Mouse (Mus musculus) E14TG2a.4 (cell line): Measurements from ENCODE around the gene Tprg.

Source experiments
- H3K27me3 ChIP-seq: 2 replicates; pipeline ENCODE4 v1.6.1; 2014; ENCODE audit warnings: low read length, control low read depth; ENCODE audit not compliant: insufficient read depth
- H3K36me3 ChIP-seq: 2 replicates; pipeline ENCODE4 v1.6.1; 2014; ENCODE audit warnings: low read length, control low read depth; ENCODE audit not compliant: insufficient read depth
- H3K4me1 ChIP-seq: replicated peaks from 2 replicates; pipeline ENCODE4 v1.6.1; 2014; ENCODE audit warnings: low read depth, low read length, control low read depth
- H3K4me3 ChIP-seq: replicated peaks from 2 replicates; pipeline ENCODE4 v1.5.1; 2014; ENCODE audit warnings: mild to moderate bottlenecking, low read length
- H3K9me3 ChIP-seq: 2 replicates; pipeline ENCODE4 v1.6.1; 2014; ENCODE audit warnings: low read length, control low read depth
- CTCF ChIP-seq: conservative IDR thresholded peaks from 2 replicates; pipeline ENCODE4 v1.5.1; 2014; ENCODE audit warnings: low read length
- NANOG ChIP-seq: IDR thresholded peaks from 2 replicates; pipeline ENCODE4 v1.6.1; 2014; ENCODE audit warnings: borderline replicate concordance, low read length, mixed read lengths
- POU5F1 ChIP-seq: IDR thresholded peaks from 2 replicates; pipeline ENCODE4 v1.6.1; 2014; ENCODE audit warnings: low read length, borderline replicate concordance

Tprg gene

DNA sequence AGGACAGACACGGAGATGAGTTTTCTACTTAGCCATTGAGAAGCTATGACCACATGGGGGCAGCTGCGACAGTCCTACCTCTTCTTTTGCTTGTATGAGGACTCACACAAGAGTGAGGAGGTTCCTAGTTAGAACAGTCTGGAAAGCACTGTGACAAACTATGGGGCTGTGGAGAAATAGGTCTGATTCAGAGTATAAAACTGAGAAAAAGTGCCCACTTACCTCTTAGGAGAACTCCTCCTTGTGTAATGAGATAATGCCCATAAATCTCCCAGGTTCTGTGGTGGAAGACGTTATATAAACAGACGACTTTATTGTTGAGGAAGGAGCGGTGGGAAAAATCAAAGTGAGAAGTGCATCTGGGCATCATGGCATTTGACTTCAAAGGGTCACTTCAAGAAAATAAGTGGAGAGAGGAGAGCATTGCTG, 83.4 kb downstream of the Tprg start:
- H3K9me3 ChIP-seq, result no peaks in the 10 kb centered on the region
- H3K4me3 ChIP-seq, result no peak overlapping the region
- no peaks in the 10 kb centered on the region for H3K27me3 ChIP-seq
- no peaks in the 10 kb centered on the region for H3K4me1 ChIP-seq
- TF ChIP-seq NANOG (no peak), POU5F1 (no peak), CTCF (no peak)
- H3K36me3 ChIP-seq, result no peaks in the 10 kb centered on the region

DNA sequence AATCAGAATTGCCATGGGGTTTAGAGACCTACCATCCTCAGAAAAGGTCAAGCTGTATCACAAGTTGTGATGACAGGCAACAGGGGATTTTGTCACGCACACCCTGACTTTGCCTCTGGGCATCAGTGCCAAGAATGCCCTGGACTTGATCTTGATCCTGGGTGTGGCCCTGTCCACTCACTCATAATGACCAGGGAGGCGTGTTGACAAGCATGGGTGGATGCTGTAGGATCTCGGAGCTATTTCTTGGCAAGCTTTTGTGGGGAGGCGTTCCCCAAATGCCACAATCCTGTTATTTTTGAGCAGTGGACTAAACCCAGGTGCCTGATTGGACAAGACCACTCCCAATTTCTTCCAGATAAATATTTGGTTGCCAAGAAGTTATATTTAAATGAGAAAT, 87.5 kb downstream of the Tprg start:
- H3K27me3 ChIP-seq, result no peaks in the 10 kb centered on the region
- no peak overlapping the region for H3K4me3 ChIP-seq
- no peaks in the 10 kb centered on the region for H3K9me3 ChIP-seq
- H3K4me1 ChIP-seq, result peaks cover 8% of the 10 kb centered on the region
- no peaks in the 10 kb centered on the region for H3K36me3 ChIP-seq
- TF ChIP-seq POU5F1 (no peak), CTCF (no peak), NANOG (no peak)

DNA sequence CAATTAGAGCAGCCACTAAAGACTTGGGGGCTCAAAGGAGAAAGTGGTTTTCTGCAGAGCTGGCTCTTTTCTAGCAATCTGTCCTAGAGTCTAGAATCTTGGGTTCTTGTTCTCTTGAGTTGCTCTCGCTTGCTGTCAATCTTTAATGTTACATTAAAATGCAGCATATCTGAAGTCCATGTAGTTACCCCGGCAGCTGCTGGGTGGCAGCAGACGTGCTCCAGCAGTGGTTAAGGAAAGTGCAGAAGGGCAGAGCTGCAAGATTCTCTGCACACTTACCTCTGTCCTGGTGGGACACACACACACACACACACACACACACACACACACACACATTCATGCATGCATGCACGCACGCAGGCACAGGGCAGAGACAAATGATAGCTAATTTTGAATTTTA, 88.2 kb downstream of the Tprg start:
- TF ChIP-seq CTCF (0 out of 2 replicates have a peak, but pooled peaks have one; percentile 10), NANOG (no peak)

DNA sequence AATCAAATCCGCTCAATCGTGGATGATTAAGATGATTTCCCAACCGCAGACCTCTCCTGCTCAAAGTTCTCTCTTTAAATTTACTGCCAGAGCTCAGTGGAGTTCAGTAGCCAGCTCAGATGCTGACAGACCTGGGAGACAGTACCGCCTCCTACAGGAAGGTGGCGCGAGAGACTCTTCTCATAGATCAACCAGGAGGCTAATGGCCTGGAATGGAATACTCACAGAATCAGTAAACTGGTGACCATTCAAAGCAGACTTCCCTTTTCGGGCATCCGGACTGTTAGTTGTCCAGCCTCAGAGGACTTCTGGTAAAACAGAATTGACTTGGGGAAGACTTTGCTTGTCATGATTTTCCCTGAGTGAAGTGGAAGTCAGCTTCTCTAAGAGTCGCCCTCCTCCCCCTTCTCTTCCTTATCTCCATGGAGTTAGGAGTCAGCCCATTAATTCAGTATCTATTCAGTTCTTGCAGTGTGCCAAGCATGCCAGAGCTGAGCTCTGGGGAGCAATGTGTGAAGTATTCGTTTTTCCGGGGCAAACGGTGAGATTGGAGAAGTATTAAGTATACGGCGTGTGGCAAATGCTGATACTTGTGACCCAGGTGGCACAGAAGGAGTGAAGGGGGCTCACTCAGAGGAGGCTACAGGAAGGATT, 90.2 kb downstream of the Tprg start:
- TF ChIP-seq CTCF (peak; percentile 98), POU5F1 (no peak), NANOG (no peak)
- Histone ChIP-seq H3K9me3 (no peaks in the 10 kb centered on the region), H3K4me3 (no peak overlapping the region), H3K4me1 (peaks cover 8% of the 10 kb centered on the region), H3K27me3 (no peaks in the 10 kb centered on the region), H3K36me3 (no peaks in the 10 kb centered on the region)

More for the DNA sequence above, 88.2 kb downstream of the Tprg start:
- no peaks in the 10 kb centered on the region for H3K9me3 ChIP-seq
- H3K4me3 ChIP-seq, result no peak overlapping the region
- H3K36me3 ChIP-seq, result no peaks in the 10 kb centered on the region
- no peaks in the 10 kb centered on the region for H3K27me3 ChIP-seq
- H3K4me1 ChIP-seq, result peaks cover 8% of the 10 kb centered on the region

DNA sequence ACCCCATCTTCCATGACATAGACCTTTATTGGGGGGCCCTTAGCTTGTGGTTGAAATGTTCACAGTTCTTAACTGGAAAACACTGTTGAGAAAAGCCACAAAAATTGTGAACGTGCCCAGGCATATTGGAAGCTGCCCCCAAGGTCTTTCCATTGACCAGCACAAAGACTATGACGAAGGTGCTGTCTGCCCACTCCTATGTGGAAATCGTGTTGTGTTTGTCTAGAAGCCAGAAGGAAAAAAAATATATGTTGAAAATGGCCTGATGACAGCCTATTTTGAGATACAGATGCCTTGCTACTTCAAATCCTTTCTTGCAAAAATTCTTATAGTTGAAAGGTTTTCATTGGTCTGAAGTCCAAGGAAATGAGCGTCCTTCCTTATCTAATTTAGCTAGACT, 91.1 kb downstream of the Tprg start:
- no peaks in the 10 kb centered on the region for H3K36me3 ChIP-seq
- no peaks in the 10 kb centered on the region for H3K9me3 ChIP-seq
- H3K4me3 ChIP-seq, result no peak overlapping the region
- no peaks in the 10 kb centered on the region for H3K27me3 ChIP-seq
- TF ChIP-seq POU5F1 (no peak), NANOG (no peak), CTCF (no peak)
- H3K4me1 ChIP-seq, result peaks cover 8% of the 10 kb centered on the region

GRCm38 (mm10) chr16:25385498-25386192, 99.0 kb downstream of the Tprg start:
- no peak overlapping the region for H3K4me3 ChIP-seq
- H3K36me3 ChIP-seq, result no peaks in the 10 kb centered on the region
- no peaks in the 10 kb centered on the region for H3K27me3 ChIP-seq
- H3K9me3 ChIP-seq, result no peaks in the 10 kb centered on the region
- H3K4me1 ChIP-seq, result peaks cover 7% of the 10 kb centered on the region; the same call in 1 of the 2 replicates
- TF ChIP-seq NANOG (no peak), POU5F1 (no peak), CTCF (no peak)

DNA sequence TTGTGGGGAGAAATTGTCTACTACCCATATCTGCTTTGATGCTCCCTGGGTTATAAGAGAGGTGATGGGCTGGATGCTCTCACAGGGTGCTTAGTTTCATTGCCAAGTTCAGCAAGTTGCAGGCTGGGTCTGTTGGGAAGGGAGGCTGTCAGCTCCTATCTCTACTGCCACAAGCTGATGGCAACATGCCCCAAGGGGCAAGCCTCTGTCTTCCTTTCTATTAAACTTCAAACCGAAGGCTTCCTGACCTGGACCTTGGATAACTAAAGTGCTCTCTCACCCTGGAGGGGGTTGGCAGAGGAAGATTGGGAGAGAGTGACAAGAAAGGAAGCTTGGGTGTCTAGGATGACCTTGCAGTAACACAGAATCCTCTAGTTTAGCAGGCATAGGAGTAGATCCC, 108.1 kb downstream of the Tprg start:
- Histone ChIP-seq H3K4me1 (no peaks in the 10 kb centered on the region), H3K27me3 (no peaks in the 10 kb centered on the region), H3K9me3 (no peaks in the 10 kb centered on the region), H3K4me3 (no peak overlapping the region), H3K36me3 (no peaks in the 10 kb centered on the region)
- no peak for TF ChIP-seq CTCF
- no peak for TF ChIP-seq NANOG
- no peak for TF ChIP-seq POU5F1

DNA sequence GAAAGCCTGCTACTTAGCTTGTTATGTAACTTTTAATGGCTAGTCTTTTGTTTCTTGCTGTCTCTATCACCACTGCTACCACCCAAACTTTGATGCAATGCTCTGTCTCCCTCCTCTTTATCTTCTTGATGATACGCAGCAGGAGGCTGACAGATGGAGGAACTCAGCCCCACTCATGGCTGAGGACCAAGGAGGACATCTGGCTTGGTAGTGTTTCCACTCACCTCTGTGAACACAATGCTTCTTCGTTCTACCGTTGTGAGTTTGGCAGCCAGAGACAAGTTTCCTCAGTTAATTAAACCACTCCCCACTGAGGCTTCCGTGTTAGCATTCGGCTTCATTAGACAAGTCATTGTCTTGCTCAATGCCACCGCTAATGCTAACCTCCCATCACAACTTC, 117.5 kb downstream of the Tprg start:
- Histone ChIP-seq H3K4me3 (no peak overlapping the region), H3K36me3 (no peaks in the 10 kb centered on the region), H3K9me3 (no peaks in the 10 kb centered on the region), H3K4me1 (peaks cover 11% of the 10 kb centered on the region), H3K27me3 (no peaks in the 10 kb centered on the region)
- TF ChIP-seq POU5F1 (no peak), CTCF (no peak), NANOG (no peak)
